18 mouse cellular contexts compared by ENCODE assay signal in the genomic region with DNA sequence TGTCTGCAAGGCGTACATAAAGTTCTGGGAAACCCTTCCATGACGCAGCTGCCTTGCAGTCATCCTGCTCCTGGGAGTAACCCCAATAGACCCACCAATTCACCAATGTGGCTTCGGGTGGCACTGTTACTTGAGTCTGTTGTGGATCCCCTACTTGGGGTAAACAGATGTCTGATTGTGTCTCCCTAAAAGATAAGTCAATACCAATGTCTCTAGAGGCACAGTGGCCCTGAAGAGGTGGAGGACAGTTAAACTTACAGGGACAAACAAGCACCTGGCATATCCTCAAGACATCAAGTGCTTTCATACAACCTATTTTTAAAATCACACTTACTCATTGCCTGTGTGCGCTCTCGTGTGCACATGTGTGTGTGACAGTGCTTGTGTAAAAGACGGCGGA. TPM values are rescaled to one million over a fixed set of nuclear protein-coding genes. Genes with fewer than 3 reads are reported as not detected.
"Had no signal": no experiment of that assay in that cellular context is flagged by ENCODE, and none has a peak within 500 bp of the region (broad histone marks: within the 10 kb centered on the region; RNA-seq: fewer than 3 reads in every experiment).

No protein-coding gene starts in this region.

- H3K27ac ChIP-seq: neural tube, embryonic 13.5 days; neural tube, embryonic 15.5 days; stomach, embryonic 15.5 days; stomach, postnatal 0 days had no signal

- H3K9me3 ChIP-seq: neural tube, embryonic 13.5 days; neural tube, embryonic 15.5 days; stomach, embryonic 15.5 days had no signal

- H3K4me3 ChIP-seq: neural tube, embryonic 13.5 days; neural tube, embryonic 15.5 days; stomach, embryonic 15.5 days had no signal

- H3K4me1 ChIP-seq: stomach, embryonic 15.5 days had no signal

- DNase-seq: retina, postnatal 1 day; right cerebral cortex, adult 18-20 months; right cerebral cortex, postnatal 14 days; right cerebral cortex, postnatal 25 days; right cerebral cortex, postnatal 4 days; spleen, adult 18-20 months; thymus, adult 18-20 months; thymus, adult 2 months; thymus, postnatal 14 days; thymus, postnatal 25 days; thymus, postnatal 36 days; thymus, postnatal 4 days had no signal

- H3K27me3 ChIP-seq: neural tube, embryonic 13.5 days; neural tube, embryonic 15.5 days; stomach, embryonic 15.5 days had no signal

RNA-seq across cellular contexts. Expression of gene Tescl, which starts 38.4 kb away (rescaled TPM):
- total RNA-seq: neutrophil, adult 5-6 weeks had no signal
- polyA plus RNA-seq: stomach, embryonic 15.5 days; thymus, postnatal 0 days had no signal
